Mouse (Mus musculus): ENCODE measurements around the gene Gm4214.
"Not testable (repeated sequence)": the region's sequence is repeated elsewhere in the genome, so short reads cannot be mapped to it uniquely, and the experiment has no call there.

Gm4214 gene

DNA sequence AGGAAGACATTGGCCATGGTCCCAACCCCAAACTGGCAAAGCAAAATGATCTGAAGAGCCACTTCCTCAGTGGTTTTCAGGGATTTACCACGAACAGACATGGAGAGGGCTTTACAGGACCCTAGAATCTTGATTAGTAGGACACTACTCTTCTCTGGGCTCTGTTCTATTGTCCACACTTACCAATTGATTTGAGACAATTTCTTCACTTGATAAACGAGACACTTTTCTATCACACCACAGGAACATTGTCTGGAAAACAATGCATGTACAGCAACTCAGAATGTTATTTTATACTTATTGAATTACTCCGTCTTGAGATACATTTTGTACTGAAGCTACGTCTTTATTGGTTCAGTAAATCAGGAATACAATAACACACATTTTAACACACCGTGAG, at the start of gene Gm4214:
Gene Gm4214 (minus strand): TSS at position 101 of the 400 bp plus-strand sequence.
- in situ Hi-C loops (cut with MboI; ENCODE audit: unreplicated experiment in 2 of 2): not testable (repeated sequence)

DNA sequence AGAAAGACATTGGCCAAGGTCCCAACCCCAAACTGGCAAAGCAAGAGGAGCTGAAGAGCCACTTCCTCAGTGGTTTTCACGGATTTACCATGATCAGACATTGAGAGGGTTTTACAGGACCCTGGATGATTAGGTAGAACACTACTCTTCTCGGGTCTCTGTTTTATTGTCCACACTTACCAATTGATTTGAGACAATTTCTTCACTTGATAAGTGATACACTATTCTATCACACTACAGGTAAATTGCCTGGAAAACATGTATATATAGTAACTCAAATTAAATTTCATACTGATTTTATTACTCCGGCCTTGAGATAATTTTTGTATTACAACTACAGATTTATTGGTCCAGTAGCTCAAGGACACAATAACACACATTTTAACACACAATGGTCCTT, 35.4 kb upstream of the Gm4214 start, which contains the start of gene Gm4216:
Gene Gm4216 (minus strand): TSS at position 101 of the 400 bp plus-strand sequence.
- in situ Hi-C loops (cut with MboI; ENCODE audit: unreplicated experiment in 2 of 2): not testable (repeated sequence)

Data from v-Abl transformed pro-B cells (cell line).